Mouse (Mus musculus) layer of hippocampus, postnatal 36 days (tissue): Measurements from ENCODE around the gene Tm4sf4. TPM values are rescaled to one million over a fixed set of nuclear protein-coding genes. Genes with fewer than 3 reads are reported as not detected.

Source experiments
- DNase-seq, 2 experiments: peaks; one replicate each; pipeline ENCODE4 v3.0.0; 2022
- total RNA-seq, 2 experiments: library from RNA; stranded (reverse); gene quantifications; 2 replicates each; pipeline ENCODE4 v1.2.3; 2021

The Tm4sf4 gene
- total RNA-seq, 2 experiments from 2014 or later, result not detected

GRCm38 (mm10) chr3:57480640-57481039 is 55.5 kb downstream of the Tm4sf4 start:
- DNase-seq, result no peak

GRCm38 (mm10) chr3:57481981-57482380 is 56.9 kb downstream of the Tm4sf4 start:
- no peak for DNase-seq

- DNase-seq, result no peak
Measured at GRCm38 (mm10) chr3:57486068-57486467, 61.0 kb downstream of the Tm4sf4 start.

GRCm38 (mm10) chr3:57487455-57488153 is 62.5 kb downstream of the Tm4sf4 start:
- no peak for DNase-seq

Other genes with a start within 250 kb of the Tm4sf4 start
- 10 to 100 TPM; 14.3 to 17.4 TPM for gene Tm4sf1, start 123.3 kb upstream of the Tm4sf4 start, total RNA-seq
- 10 to 100 TPM; 15.5 to 15.8 TPM for gene Wwtr1, start 150.6 kb downstream of the Tm4sf4 start, total RNA-seq
- 10 to 100 TPM; 20.3 to 22.6 TPM for gene Commd2, start 226.4 kb downstream of the Tm4sf4 start, total RNA-seq